Mouse (Mus musculus): Measurements from ENCODE around the gene Fam83e. TPM values are rescaled to one million over a fixed set of nuclear protein-coding genes. Genes with fewer than 3 reads are reported as not detected.
A peak's percentile ranks its signal among the peaks of the same experiment; 100 is the strongest.

The Fam83e gene
- polyA plus RNA-seq, 1 experiment: 12.2 TPM

DNA sequence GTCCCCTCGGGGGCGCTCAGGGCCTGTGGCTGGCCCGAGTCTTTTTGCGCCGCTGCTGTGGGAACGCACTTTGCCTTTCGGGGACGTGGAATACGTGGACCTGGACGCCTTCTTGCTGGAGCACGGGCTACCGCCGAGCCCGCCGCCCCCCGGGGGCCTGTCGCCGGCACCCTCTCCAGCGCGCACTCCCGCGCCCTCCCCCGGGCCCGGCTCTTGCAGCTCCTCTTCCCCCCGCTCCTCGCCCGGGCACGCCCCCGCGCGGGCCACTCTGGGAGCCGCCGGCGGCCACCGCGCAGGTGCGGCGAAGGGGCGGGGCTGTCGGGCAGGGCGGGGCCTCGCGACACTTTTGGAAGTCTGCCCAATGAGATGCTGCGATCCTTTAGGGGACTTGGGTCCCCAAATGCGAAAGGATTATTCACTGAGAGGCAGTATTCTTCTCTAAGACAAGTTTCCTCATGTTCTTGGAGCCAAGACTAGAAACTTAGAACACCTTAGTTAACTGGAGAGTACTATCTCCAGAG, 14.2 kb upstream of the Fam83e start:
- peak; percentile 82 for DNase-seq
- 2% methylated on average over 29 of the region's 45 CpGs for WGBS

GRCm38 (mm10) chr7:45707375-45707967, 13.5 kb upstream of the Fam83e start:
- TF ChIP-seq CTCF (IDR thresholded peaks at IDR 0.05; ENCODE audit: insufficient read depth, low read length): no peak
- peak; percentile 94; the same call in 1 of the 2 replicates for TF ChIP-seq POLR2A (IDR thresholded peaks at IDR 0.05; ENCODE audit: borderline replicate concordance, extremely low read depth, low read depth, low read length)
- peak; percentile 98 for DNase-seq
- Histone ChIP-seq H3K4me1 (ENCODE audit: control insufficient read depth, insufficient read depth, low read length) (peaks cover 14% of the 10 kb centered on the region), H3K4me3 (replicated peaks; ENCODE audit: extremely low read depth, low read depth, low read length) (peak overlapping the region; percentile 73)
- under 1% methylated on average over 27 of the region's 27 CpGs for WGBS

More for the DNA sequence above, 14.2 kb upstream of the Fam83e start:
- H3K4me3 ChIP-seq (replicated peaks; ENCODE audit: extremely low read depth, low read depth, low read length): peak overlapping the region; percentile 82
- H3K4me1 ChIP-seq (ENCODE audit: control insufficient read depth, insufficient read depth, low read length): peaks cover 14% of the 10 kb centered on the region
- TF ChIP-seq CTCF (IDR thresholded peaks at IDR 0.05; ENCODE audit: insufficient read depth, low read length): no peak
- TF ChIP-seq POLR2A (IDR thresholded peaks at IDR 0.05; ENCODE audit: borderline replicate concordance, extremely low read depth, low read depth, low read length): peak; percentile 64; the same call in 1 of the 2 replicates

- TF ChIP-seq POLR2A (IDR thresholded peaks at IDR 0.05; ENCODE audit: borderline replicate concordance, extremely low read depth, low read depth, low read length) (0 out of 2 replicates have a peak, but pooled peaks have one; percentile 9), CTCF (IDR thresholded peaks at IDR 0.05; ENCODE audit: insufficient read depth, low read length) (no peak)
- WGBS: 26% methylated on average over 13 of the region's 13 CpGs
- peak overlapping the region; percentile 48 for H3K4me3 ChIP-seq (replicated peaks; ENCODE audit: extremely low read depth, low read depth, low read length)
- no peak for DNase-seq
- peaks cover 16% of the 10 kb centered on the region for H3K4me1 ChIP-seq (ENCODE audit: control insufficient read depth, insufficient read depth, low read length)
Observed at GRCm38 (mm10) chr7:45708221-45708761, 12.7 kb upstream of the Fam83e start.

DNA sequence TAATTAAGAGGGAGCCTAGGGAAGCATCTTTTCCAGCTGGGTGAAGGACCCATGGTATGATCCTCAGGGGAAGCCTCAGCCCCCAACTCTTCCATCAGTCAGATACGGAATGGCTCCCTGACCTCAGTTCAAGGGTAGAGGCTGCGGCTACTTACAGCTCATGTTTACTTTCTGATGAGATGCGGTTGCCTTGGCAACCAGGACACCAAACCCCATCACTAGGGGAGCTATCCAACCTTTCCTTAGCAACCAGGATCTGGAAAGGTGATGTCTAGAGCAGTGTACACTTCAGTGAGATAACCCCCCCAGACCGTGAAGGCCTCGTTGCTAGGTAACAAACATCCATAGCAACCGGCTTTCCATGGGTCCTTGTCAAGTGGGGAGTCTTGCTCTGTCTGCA, 12.0 kb upstream of the Fam83e start:
- H3K4me3 ChIP-seq (replicated peaks; ENCODE audit: extremely low read depth, low read depth, low read length): no peak overlapping the region
- peak; percentile 18; the same call in 1 of the 2 replicates for TF ChIP-seq POLR2A (IDR thresholded peaks at IDR 0.05; ENCODE audit: borderline replicate concordance, extremely low read depth, low read depth, low read length)
- TF ChIP-seq CTCF (IDR thresholded peaks at IDR 0.05; ENCODE audit: insufficient read depth, low read length): no peak
- WGBS: 43% methylated on average over 6 of the region's 6 CpGs
- peaks cover 18% of the 10 kb centered on the region for H3K4me1 ChIP-seq (ENCODE audit: control insufficient read depth, insufficient read depth, low read length)
- no peak for DNase-seq

GRCm38 (mm10) chr7:45709677-45710355, 11.2 kb upstream of the Fam83e start:
- H3K4me1 ChIP-seq (ENCODE audit: control insufficient read depth, insufficient read depth, low read length): peaks cover 24% of the 10 kb centered on the region
- WGBS: 51% methylated on average over 14 of the region's 14 CpGs
- no peak overlapping the region for H3K4me3 ChIP-seq (replicated peaks; ENCODE audit: extremely low read depth, low read depth, low read length)
- TF ChIP-seq CTCF (IDR thresholded peaks at IDR 0.05; ENCODE audit: insufficient read depth, low read length): no peak
- peak; percentile 63; the same call in 1 of the 2 replicates for TF ChIP-seq POLR2A (IDR thresholded peaks at IDR 0.05; ENCODE audit: borderline replicate concordance, extremely low read depth, low read depth, low read length)
- DNase-seq: no peak

GRCm38 (mm10) chr7:45710477-45711191, 10.4 kb upstream of the Fam83e start:
- no peak for DNase-seq
- TF ChIP-seq POLR2A (IDR thresholded peaks at IDR 0.05; ENCODE audit: borderline replicate concordance, extremely low read depth, low read depth, low read length) (peak; percentile 66; the same call in 1 of the 2 replicates), CTCF (IDR thresholded peaks at IDR 0.05; ENCODE audit: insufficient read depth, low read length) (no peak)
- 92% methylated on average over 20 of the region's 20 CpGs for WGBS
- Histone ChIP-seq H3K4me3 (replicated peaks; ENCODE audit: extremely low read depth, low read depth, low read length) (no peak overlapping the region), H3K4me1 (ENCODE audit: control insufficient read depth, insufficient read depth, low read length) (peaks cover 27% of the 10 kb centered on the region)

DNA sequence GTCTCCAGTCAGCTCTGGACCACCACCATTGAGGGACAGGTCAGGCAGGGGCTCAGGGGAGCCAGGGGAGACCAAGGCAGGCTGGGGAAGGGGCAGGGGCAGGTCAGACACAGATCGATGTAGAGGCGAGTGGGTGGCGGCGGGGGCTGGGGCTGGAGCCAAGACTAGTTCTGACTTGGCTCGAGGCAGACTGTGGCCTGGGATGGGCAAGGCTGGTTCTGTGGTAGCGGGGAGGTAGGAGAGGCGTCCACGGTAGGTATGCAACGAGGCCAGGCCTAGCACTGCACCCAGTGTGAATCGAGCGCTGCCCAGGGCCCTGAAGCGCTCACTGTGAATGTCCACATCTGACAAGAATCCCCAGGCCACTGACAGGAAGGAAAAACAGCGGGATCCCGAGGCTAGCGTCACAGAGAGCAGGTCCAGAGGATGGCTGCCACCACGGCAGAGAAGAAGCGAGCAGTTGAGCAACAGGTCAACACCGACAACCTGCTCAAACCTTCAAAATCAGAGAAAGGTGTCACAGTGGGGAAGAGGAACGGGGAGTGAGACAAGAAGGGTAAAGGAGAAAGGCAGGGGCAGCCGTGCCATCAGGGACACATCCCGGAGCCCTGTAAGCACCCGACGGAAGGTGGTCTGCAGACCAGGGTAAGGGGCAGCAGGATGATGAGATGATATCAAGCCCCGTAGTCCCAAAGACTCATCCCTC, 9.5 kb upstream of the Fam83e start:
- no peak for DNase-seq
- 87% methylated on average over 24 of the region's 24 CpGs for WGBS
- Histone ChIP-seq H3K4me1 (ENCODE audit: control insufficient read depth, insufficient read depth, low read length) (peaks cover 32% of the 10 kb centered on the region), H3K4me3 (replicated peaks; ENCODE audit: extremely low read depth, low read depth, low read length) (no peak overlapping the region)
- TF ChIP-seq POLR2A (IDR thresholded peaks at IDR 0.05; ENCODE audit: borderline replicate concordance, extremely low read depth, low read depth, low read length): no peak
- no peak for TF ChIP-seq CTCF (IDR thresholded peaks at IDR 0.05; ENCODE audit: insufficient read depth, low read length)

GRCm38 (mm10) chr7:45712022-45712757, 8.8 kb upstream of the Fam83e start:
- 79% methylated on average over 21 of the region's 21 CpGs for WGBS
- peak; percentile 62; the same call in 1 of the 2 replicates for TF ChIP-seq POLR2A (IDR thresholded peaks at IDR 0.05; ENCODE audit: borderline replicate concordance, extremely low read depth, low read depth, low read length)
- no peak for TF ChIP-seq CTCF (IDR thresholded peaks at IDR 0.05; ENCODE audit: insufficient read depth, low read length)
- Histone ChIP-seq H3K4me1 (ENCODE audit: control insufficient read depth, insufficient read depth, low read length) (peaks cover 30% of the 10 kb centered on the region), H3K4me3 (replicated peaks; ENCODE audit: extremely low read depth, low read depth, low read length) (no peak overlapping the region)
- peak; percentile 70 for DNase-seq
